Mouse (Mus musculus) ES-E14 (cell line): Measurements from ENCODE around the gene Hjurp. TPM values are rescaled to one million over a fixed set of nuclear protein-coding genes. Genes with fewer than 3 reads are reported as not detected.

ENCODE experiments used
- DNase-seq: peaks from one replicate; pipeline ENCODE4 v3.0.0-alpha.2; 2013; ENCODE audit warnings: low read depth, low spot score
- H3K27ac ChIP-seq: 2 replicates; pipeline ENCODE4 v1.5.1; 2012; ENCODE audit warnings: low read depth, mild to moderate bottlenecking, low read length, moderate library complexity, mixed read lengths; ENCODE audit not compliant: poor library complexity, insufficient read depth, severe bottlenecking
- H3K36me3 ChIP-seq: 2 replicates; pipeline ENCODE4 v1.6.1; 2012; ENCODE audit warnings: mild to moderate bottlenecking, low read length, moderate library complexity, mixed read lengths; ENCODE audit not compliant: control insufficient read depth, poor library complexity, insufficient read depth, severe bottlenecking
- H3K4me1 ChIP-seq, 2 experiments: fragments of 150-350 bp in 1 of 2; sonication (generic) in 1 of 2; 2 replicates each; pipeline ENCODE4 v1.6.1; 2012; ENCODE audit warnings: low read length in 2 of 2, mild to moderate bottlenecking in 1 of 2, mixed read lengths in 1 of 2; ENCODE audit not compliant: control insufficient read depth in 2 of 2, insufficient read depth in 2 of 2, poor library complexity in 1 of 2
- H3K4me3 ChIP-seq, 2 experiments: fragments of 150-350 bp in 1 of 2; sonication (generic) in 1 of 2; 2 replicates each; pipeline ENCODE4 v1.5.1; 2012; ENCODE audit warnings: low read length in 2 of 2, low read depth in 1 of 2, mild to moderate bottlenecking in 1 of 2, mixed read lengths in 1 of 2; ENCODE audit not compliant: insufficient read depth in 1 of 2, poor library complexity in 1 of 2, severe bottlenecking in 1 of 2
- H3K9ac ChIP-seq: 2 replicates; pipeline ENCODE4 v1.6.1; 2012; ENCODE audit warnings: low read depth, mild to moderate bottlenecking, low read length, mixed read lengths; ENCODE audit not compliant: poor library complexity, insufficient read depth, severe bottlenecking
- H3K9me3 ChIP-seq: fragments of 150-350 bp; sonication (generic); 2 replicates; pipeline ENCODE4 v1.6.1; 2012; ENCODE audit warnings: low read depth, mild to moderate bottlenecking, low read length; ENCODE audit not compliant: control insufficient read depth, insufficient read depth
- CHD2 ChIP-seq: IDR thresholded peaks from 2 replicates; pipeline ENCODE4 v1.6.1; 2014; ENCODE audit warnings: mild to moderate bottlenecking, low read depth, low read length, inconsistent platforms
- HCFC1 ChIP-seq: IDR thresholded peaks from 2 replicates; pipeline ENCODE4 v1.6.1; 2012; ENCODE audit warnings: low read length, inconsistent platforms, borderline replicate concordance; ENCODE audit not compliant: insufficient read depth
- MAFK ChIP-seq: IDR thresholded peaks from 2 replicates; pipeline ENCODE4 v1.6.1; 2014; ENCODE audit warnings: mild to moderate bottlenecking, low read depth, low read length, inconsistent platforms; ENCODE audit not compliant: insufficient read depth
- ZC3H11A ChIP-seq: IDR thresholded peaks from 2 replicates; pipeline ENCODE4 v1.6.1; 2012; ENCODE audit warnings: low read depth, mild to moderate bottlenecking, inconsistent platforms, low read length, borderline replicate concordance
- ZNF384 ChIP-seq: IDR thresholded peaks from 2 replicates; pipeline ENCODE4 v1.6.1; 2012; ENCODE audit warnings: low read depth, low read length, inconsistent platforms
- in situ Hi-C, 2 experiments: fragments of 600-800 bp; cut with MboI; formaldehyde crosslinking; loops; one replicate each; pipeline ENCODE4 v1.15.1; 2025; ENCODE audit warnings: low sequenced_read_pairs in 2 of 2, inconsistent platforms in 1 of 2; ENCODE audit not compliant: unreplicated experiment in 2 of 2
- total RNA-seq: library from RNA; depleted of rRNA; stranded (reverse); fragments of 300-350 nt; gene quantifications from 2 replicates; pipeline ENCODE4 v1.2.3, GENCODE M21; 2012

Hjurp gene
- total RNA-seq, 1 experiment: 168 TPM

DNA sequence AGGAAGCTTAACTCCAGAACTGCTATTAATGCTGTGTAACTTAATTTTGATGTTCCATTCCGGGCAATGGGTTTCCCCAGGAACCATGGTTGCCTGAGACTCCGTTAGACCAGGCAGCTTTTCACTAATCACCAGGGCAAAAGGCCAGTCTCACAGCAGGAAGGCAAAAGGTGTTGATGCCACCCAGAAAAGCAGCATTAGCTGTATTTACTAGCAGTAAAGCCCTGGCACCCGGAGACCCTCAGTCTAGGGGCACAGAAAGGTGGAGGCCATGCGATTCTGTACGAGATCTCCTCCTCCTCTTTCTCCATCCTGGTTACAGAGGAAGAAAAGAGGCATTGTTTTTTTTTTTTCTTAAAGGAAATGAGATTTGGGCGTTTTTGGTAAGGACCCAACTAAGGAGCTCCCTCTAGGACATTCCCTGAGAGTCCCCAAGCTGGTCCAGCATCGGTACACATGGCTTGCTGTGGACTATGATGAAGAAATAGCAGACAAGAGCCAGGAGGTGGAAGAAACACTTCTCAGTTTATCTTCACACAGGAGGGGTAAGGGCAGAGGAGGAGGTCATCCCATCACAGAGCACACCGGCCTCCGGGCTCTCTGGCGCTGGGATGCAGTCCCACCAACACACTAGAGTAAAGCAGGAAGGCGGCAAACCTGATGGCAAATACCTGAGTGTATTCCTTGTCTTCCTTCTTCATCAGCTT is 2.9 kb downstream of the Hjurp start:
- H3K9me3 ChIP-seq: 0 out of 2 replicates have a peak, but pooled peaks cover 2% of the 10 kb centered on the region
- in situ Hi-C loops: no loop called here
- peaks cover 55% of the 10 kb centered on the region for H3K36me3 ChIP-seq
- no peak for DNase-seq
- H3K4me1 ChIP-seq: peaks cover 4 to 6% of the 10 kb centered on the region in 2 experiments; a peak in 2 of 4 replicates
- H3K4me3 ChIP-seq: no peak overlapping the region
- H3K9ac ChIP-seq: no peak overlapping the region
- H3K27ac ChIP-seq: no peak overlapping the region
- TF ChIP-seq ZNF384 (no peak), HCFC1 (no peak), MAFK (no peak), CHD2 (no peak), ZC3H11A (no peak)

DNA sequence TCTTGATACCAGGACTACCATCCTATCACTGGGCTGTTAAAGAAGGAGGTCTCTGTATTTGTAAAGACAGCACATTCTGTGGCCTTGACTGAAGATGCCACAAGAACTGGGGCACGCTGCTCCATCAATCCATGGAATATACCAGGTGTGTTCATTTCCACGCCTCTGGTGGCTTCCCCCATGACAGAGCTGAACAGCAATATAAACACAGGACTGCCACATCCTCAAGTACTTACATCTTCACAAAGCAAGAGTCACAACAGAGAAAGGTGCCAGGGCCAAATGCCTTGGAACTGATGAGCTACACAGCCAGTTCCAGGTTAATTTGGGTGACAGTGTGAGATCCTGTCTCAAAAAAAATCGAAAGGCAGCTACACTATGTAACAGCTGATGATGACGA is 3.6 kb downstream of the Hjurp start:
- H3K9me3 ChIP-seq: 0 out of 2 replicates have a peak, but pooled peaks cover 2% of the 10 kb centered on the region

DNA sequence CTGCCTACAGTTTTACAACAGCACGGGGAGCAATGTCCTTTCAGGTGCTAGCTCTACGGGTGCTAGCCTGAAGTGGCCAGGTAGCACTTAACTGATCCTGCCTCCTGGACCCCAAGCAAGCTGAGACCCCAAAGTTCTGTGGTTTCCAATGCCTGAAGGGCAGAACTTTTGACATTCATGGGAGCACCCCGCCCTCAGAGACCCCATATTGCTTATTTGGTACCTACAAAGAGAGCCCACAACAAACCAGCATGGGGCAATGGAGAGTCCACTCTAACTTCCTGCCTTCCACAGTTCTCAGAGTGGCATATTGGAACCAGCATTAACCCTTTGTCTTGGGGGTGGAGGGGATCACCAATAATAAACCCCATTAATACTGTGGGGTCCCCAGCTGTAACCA is 4.1 kb downstream of the Hjurp start:
- Histone ChIP-seq H3K36me3 (peaks cover 67% of the 10 kb centered on the region), H3K9me3 (0 out of 2 replicates have a peak, but pooled peaks cover 2% of the 10 kb centered on the region), H3K27ac (no peak overlapping the region), H3K4me3 (no peak overlapping the region), H3K9ac (no peak overlapping the region), H3K4me1 (peaks cover 2 to 5% of the 10 kb centered on the region in 2 experiments; a peak in 1 of 4 replicates)
- no peak for DNase-seq
- in situ Hi-C loops: no loop called here
- no peak for TF ChIP-seq ZC3H11A
- no peak for TF ChIP-seq CHD2
- TF ChIP-seq MAFK: no peak
- TF ChIP-seq ZNF384: no peak
- TF ChIP-seq HCFC1: no peak

More for the DNA sequence above, 3.6 kb downstream of the Hjurp start:
- H3K27ac ChIP-seq: no peak overlapping the region
- in situ Hi-C loops: no loop called here
- no peak for DNase-seq
- no peak for TF ChIP-seq CHD2
- peaks cover 62% of the 10 kb centered on the region for H3K36me3 ChIP-seq
- peaks cover 4 to 6% of the 10 kb centered on the region in 2 experiments; a peak in 2 of 4 replicates for H3K4me1 ChIP-seq
- no peak overlapping the region for H3K4me3 ChIP-seq
- no peak overlapping the region for H3K9ac ChIP-seq

DNA sequence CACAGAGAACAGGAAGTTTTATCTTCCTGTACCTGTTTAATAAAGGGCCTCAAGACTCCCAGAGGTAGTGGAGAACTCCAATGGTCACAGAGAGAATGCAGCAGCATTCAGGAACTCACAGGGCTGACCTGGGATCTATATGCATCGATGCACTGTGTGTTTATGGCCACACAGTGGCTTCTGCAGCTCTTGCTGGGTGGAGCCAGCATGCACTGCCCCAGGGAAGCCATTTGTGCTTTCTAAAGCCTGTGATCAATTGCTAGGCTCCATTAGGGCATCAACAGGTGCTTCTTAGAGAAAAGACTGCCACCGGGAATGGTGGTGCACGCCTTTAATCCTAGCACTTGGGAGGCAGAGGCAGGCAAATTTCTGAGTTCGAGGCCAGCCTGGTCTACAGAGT is 4.6 kb downstream of the Hjurp start:
- TF ChIP-seq HCFC1 (no peak), CHD2 (no peak), MAFK (no peak), ZC3H11A (no peak), ZNF384 (no peak)
- Histone ChIP-seq H3K9me3 (0 out of 2 replicates have a peak, but pooled peaks cover 2% of the 10 kb centered on the region), H3K4me1 (peaks cover 2 to 4% of the 10 kb centered on the region in 2 experiments; a peak in 1 of 4 replicates), H3K36me3 (peaks cover 71% of the 10 kb centered on the region), H3K4me3 (no peak overlapping the region), H3K27ac (no peak overlapping the region), H3K9ac (no peak overlapping the region)
- in situ Hi-C loops: no loop called here
- no peak for DNase-seq
